Mouse (Mus musculus) lung, adult 2 months (tissue): Measurements from ENCODE around the gene Svip.

Source experiments
- CTCF ChIP-seq: fragments of 200-500 bp; IDR thresholded peaks from 2 replicates; pipeline ENCODE4 v1.5.1; 2011; ENCODE audit warnings: mild to moderate bottlenecking, low read length, control low read depth; ENCODE audit not compliant: insufficient read depth
- POLR2A ChIP-seq: fragments of 200-500 bp; IDR thresholded peaks from 2 replicates; pipeline ENCODE4 v1.6.1; 2011; ENCODE audit warnings: low read depth, mild to moderate bottlenecking, control low read depth, low read length, borderline replicate concordance; ENCODE audit errors: extremely low read depth

- no peak for TF ChIP-seq POLR2A
- TF ChIP-seq CTCF = no peak
These were observed 445 bp upstream of the Svip start for GRCm38 (mm10) chr7:52006296-52006630.
